Mouse (Mus musculus) forebrain, embryonic 16.5 days (tissue): Measurements from ENCODE around the gene Btbd9. TPM values are rescaled to one million over a fixed set of nuclear protein-coding genes. Genes with fewer than 3 reads are reported as not detected.

Experiments
- ATAC-seq: fragments of 200-750 bp; cut with Nextera tagmentation; 2 replicates; pipeline ENCODE4 v1.8.0; 2017; ENCODE audit warnings: mild to moderate bottlenecking, moderate library complexity
- H3K27ac ChIP-seq: fragments of 300-500 bp; sonication (generic); 2 replicates; pipeline ENCODE4 v1.5.1; 2014; ENCODE audit warnings: low read length, control low read depth
- H3K27me3 ChIP-seq: fragments of 300-500 bp; sonication (generic); replicated peaks from 2 replicates; pipeline ENCODE4 v1.6.1; 2014; ENCODE audit warnings: low read length; ENCODE audit not compliant: control insufficient read depth, insufficient read depth
- H3K36me3 ChIP-seq: fragments of 300-500 bp; sonication (generic); 2 replicates; pipeline ENCODE4 v1.6.1; 2014; ENCODE audit not compliant: control insufficient read depth, insufficient read depth
- H3K4me1 ChIP-seq: fragments of 300-500 bp; sonication (generic); replicated peaks from 2 replicates; pipeline ENCODE4 v1.6.1; 2014; ENCODE audit warnings: low read length; ENCODE audit not compliant: control insufficient read depth, insufficient read depth
- H3K4me2 ChIP-seq: fragments of 300-500 bp; sonication (generic); 2 replicates; pipeline ENCODE4 v1.6.1; 2014; ENCODE audit warnings: mild to moderate bottlenecking, low read length, control low read depth
- H3K4me3 ChIP-seq: fragments of 300-500 bp; sonication (generic); replicated peaks from 2 replicates; pipeline ENCODE4 v1.5.1; 2014; ENCODE audit warnings: mild to moderate bottlenecking, low read length, control low read depth
- H3K9ac ChIP-seq: fragments of 300-500 bp; sonication (generic); replicated peaks from 2 replicates; pipeline ENCODE4 v1.6.1; 2014; ENCODE audit warnings: low read depth, low read length, control low read depth
- H3K9me3 ChIP-seq: fragments of 300-500 bp; sonication (generic); 2 replicates; pipeline ENCODE4 v1.6.1; 2016; ENCODE audit warnings: low read length; ENCODE audit not compliant: control insufficient read depth
- WGBS: fragments of 180-500 bp; shearing (Covaris S2); extraction: QIAGEN DNeasy Blood & Tissue Kit; methylation state at CpG from one replicate; pipeline ENCODE4 v1.1.7; 2014; 5-methylcytosine and 5-hydroxymethylcytosine counted together
- polyA plus RNA-seq: library from polyadenylated mRNA; unstranded; fragments of >200 nt; fragmentation: Nextera tagmentation; extraction: Ambion mirVana; gene quantifications from 2 replicates; pipeline ENCODE4 v1.2.1, GENCODE M21; 2015

Btbd9 gene
- polyA plus RNA-seq, 1 experiment from 2014 or later: 141 TPM

DNA sequence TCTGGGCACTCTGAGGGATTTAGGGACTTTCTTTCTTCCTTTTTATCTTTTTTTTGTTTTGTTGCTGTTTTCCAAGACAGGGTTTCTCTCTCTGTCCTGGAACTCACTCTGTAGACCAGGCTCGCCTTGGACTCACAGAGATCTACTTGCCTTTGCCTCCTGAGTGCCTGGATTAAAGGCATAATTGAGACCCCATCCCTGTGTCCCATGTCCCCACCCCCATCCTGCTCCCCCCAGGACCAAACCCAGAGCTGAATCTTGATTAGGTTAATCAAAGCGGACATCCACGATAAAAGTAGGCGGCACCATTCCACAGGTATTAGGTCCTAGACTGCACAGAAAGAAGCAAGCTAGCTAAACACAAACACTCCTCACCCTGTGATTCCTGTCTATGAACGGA lies 28.7 kb upstream of the Btbd9 start:
- Histone ChIP-seq H3K27me3 (no peaks in the 10 kb centered on the region), H3K4me3 (no peak overlapping the region), H3K36me3 (peaks cover 6% of the 10 kb centered on the region; the same call in 1 of the 2 replicates), H3K4me2 (no peak overlapping the region), H3K4me1 (peaks cover 7% of the 10 kb centered on the region), H3K9ac (no peak overlapping the region), H3K9me3 (no peaks in the 10 kb centered on the region), H3K27ac (no peak overlapping the region)
- no peak for ATAC-seq
- 88% methylated on average over 5 of the region's 5 CpGs for WGBS

DNA sequence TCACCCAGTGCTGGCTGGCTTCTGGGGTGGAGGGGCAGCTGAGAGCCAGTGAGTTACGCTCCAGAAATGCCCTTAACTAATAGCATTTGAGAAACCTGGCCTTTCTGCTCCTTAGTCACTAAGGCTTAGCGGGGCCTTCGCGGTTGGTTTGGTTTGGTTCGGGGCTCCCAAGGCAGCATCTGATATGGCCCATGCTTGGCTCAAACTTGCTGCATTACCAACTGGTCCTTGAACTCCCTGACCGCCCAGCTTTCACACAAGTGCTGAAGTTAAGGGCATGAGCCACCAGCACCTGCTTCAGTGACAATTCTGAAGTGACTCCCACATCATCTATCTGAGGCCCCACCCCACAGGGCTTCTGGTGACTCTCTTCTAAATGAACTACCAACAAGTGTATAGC lies 28.0 kb upstream of the Btbd9 start:
- Histone ChIP-seq H3K27me3 (no peaks in the 10 kb centered on the region), H3K9me3 (no peaks in the 10 kb centered on the region), H3K4me2 (no peak overlapping the region), H3K9ac (no peak overlapping the region), H3K27ac (no peak overlapping the region), H3K36me3 (peaks cover 6% of the 10 kb centered on the region; the same call in 1 of the 2 replicates), H3K4me1 (peaks cover 7% of the 10 kb centered on the region), H3K4me3 (no peak overlapping the region)
- 92% methylated on average over 6 of the region's 6 CpGs for WGBS
- ATAC-seq: no peak

DNA sequence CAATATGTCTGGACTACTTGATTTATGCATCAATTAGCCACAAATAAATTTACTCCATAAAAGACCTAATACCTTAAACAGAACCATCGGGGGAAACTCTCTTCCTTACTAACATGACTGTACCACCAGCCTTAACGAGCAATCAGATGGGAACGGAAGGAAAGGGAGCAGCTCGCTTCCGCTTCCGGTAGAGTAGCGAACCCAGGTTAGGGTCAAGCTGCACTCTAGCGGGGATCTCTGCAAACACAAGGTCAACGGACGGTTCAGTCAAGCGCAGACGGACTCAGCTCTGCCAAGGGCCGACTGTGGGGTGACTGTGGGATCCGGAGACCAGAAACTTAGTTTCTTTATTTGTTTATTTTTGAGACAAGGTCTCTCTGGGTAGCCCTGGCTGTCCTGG lies 25.9 kb upstream of the Btbd9 start:
- H3K9ac ChIP-seq: no peak overlapping the region
- WGBS: 90% methylated on average over 14 of the region's 14 CpGs
- H3K27ac ChIP-seq: no peak overlapping the region
- H3K4me3 ChIP-seq: no peak overlapping the region
- no peaks in the 10 kb centered on the region for H3K9me3 ChIP-seq
- H3K4me1 ChIP-seq: no peaks in the 10 kb centered on the region
- no peaks in the 10 kb centered on the region for H3K27me3 ChIP-seq
- H3K4me2 ChIP-seq: no peak overlapping the region
- no peak for ATAC-seq
- peaks cover 12% of the 10 kb centered on the region for H3K36me3 ChIP-seq

DNA sequence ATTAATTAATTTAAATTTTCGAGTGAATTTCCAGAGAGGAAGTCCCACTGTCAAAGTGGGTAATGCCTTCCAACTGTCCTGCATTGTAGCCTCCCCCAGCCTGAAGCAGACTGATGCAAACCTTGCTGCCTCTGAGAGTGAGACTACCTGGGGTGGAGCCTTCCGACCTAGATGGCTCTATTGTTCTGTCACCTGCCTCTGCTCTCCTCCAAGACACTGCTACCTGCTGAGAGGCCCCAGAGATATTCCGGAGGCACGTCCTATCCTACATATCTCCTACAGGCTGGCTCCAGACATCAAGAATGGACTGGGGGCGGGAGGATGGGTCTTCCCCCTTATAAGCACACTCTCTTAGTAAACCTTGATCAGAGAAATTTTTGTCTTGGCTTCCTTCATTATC lies 22.0 kb upstream of the Btbd9 start:
- H3K4me2 ChIP-seq: no peak overlapping the region
- WGBS: 78% methylated on average over 5 of the region's 5 CpGs
- peaks cover 16% of the 10 kb centered on the region for H3K36me3 ChIP-seq
- H3K9ac ChIP-seq: no peak overlapping the region
- H3K9me3 ChIP-seq: no peaks in the 10 kb centered on the region
- H3K4me1 ChIP-seq: no peaks in the 10 kb centered on the region
- no peaks in the 10 kb centered on the region for H3K27me3 ChIP-seq
- H3K27ac ChIP-seq: no peak overlapping the region
- ATAC-seq: no peak
- H3K4me3 ChIP-seq: no peak overlapping the region

DNA sequence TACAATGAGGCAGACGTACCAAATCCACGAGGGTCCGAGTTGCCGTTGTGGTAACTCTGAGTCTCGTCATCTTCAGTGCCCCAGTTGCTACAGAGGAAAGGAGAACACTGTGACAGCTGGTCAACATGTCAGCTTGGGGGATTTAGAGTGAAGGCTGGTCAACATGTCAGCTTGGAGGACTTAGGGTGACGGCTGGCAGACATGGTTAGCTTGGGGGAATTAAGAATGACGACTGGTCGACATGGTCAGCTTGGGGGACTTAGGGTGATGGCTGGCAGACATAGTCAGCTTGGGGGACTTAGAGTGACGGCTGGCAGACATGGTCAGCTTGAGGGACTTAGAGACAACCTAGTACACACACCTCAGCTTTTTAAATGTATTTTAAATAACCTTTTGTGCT lies 21.5 kb upstream of the Btbd9 start:
- H3K36me3 ChIP-seq: peaks cover 18% of the 10 kb centered on the region

DNA sequence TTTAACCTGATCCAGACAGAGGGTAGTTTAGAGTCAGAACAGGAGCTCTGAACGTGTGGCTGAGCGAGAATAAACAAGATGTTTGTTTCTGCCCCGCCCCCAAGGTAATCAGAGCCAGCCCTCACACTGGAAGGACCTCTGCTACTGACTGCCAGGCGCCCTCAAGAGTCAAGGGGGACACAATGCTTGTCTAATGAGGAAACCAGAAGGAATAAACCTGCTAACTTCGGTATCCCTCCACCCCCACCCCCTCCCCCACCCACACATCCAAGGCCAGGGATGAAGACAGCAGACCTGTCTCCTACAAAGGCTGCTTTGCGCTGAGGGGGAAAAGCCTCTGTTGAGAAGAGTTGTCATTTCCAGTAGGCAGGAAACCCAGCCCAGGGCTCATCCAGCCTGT lies 18.6 kb upstream of the Btbd9 start:
- no peak overlapping the region for H3K4me3 ChIP-seq
- no peak overlapping the region for H3K4me2 ChIP-seq
- H3K9me3 ChIP-seq: no peaks in the 10 kb centered on the region
- H3K9ac ChIP-seq: no peak overlapping the region
- H3K4me1 ChIP-seq: peaks cover 4% of the 10 kb centered on the region; the same call in 1 of the 2 replicates
- no peak for ATAC-seq
- no peaks in the 10 kb centered on the region for H3K27me3 ChIP-seq
- peaks cover 12% of the 10 kb centered on the region for H3K36me3 ChIP-seq
- WGBS: 56% methylated on average over 6 of the region's 6 CpGs
- no peak overlapping the region for H3K27ac ChIP-seq

More for the DNA sequence above, 21.5 kb upstream of the Btbd9 start:
- Histone ChIP-seq H3K9me3 (no peaks in the 10 kb centered on the region), H3K27ac (no peak overlapping the region), H3K4me1 (no peaks in the 10 kb centered on the region), H3K4me2 (no peak overlapping the region), H3K27me3 (no peaks in the 10 kb centered on the region), H3K9ac (no peak overlapping the region), H3K4me3 (no peak overlapping the region)
- no peak for ATAC-seq
- WGBS: 95% methylated on average over 9 of the region's 9 CpGs

DNA sequence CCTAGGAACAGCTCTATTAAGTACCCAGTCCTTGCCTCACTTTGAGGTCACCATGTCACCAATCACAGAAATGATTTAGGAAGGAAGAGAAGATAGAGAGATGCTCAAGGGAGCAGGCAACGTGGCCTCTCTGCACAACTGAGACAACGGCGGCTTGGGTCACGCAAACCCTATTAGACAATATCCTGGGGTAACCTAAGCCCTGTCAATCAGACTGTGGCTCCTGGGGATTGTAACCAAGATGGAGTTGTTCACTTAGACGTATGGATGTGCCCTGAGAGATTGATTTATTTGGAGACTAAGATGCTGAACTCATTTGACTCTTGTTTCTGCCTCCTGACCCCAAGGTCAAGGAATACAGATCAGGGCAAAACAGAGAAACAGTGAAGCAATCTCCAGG lies 18.1 kb upstream of the Btbd9 start:
- no peak overlapping the region for H3K4me3 ChIP-seq
- H3K27ac ChIP-seq: no peak overlapping the region
- 40% methylated on average over 5 of the region's 5 CpGs for WGBS
- H3K9me3 ChIP-seq: no peaks in the 10 kb centered on the region
- H3K36me3 ChIP-seq: peaks cover 12% of the 10 kb centered on the region
- H3K4me2 ChIP-seq: no peak overlapping the region
- no peak overlapping the region for H3K9ac ChIP-seq
- no peaks in the 10 kb centered on the region for H3K27me3 ChIP-seq
- H3K4me1 ChIP-seq: peaks cover 4% of the 10 kb centered on the region; the same call in 1 of the 2 replicates
- no peak for ATAC-seq

DNA sequence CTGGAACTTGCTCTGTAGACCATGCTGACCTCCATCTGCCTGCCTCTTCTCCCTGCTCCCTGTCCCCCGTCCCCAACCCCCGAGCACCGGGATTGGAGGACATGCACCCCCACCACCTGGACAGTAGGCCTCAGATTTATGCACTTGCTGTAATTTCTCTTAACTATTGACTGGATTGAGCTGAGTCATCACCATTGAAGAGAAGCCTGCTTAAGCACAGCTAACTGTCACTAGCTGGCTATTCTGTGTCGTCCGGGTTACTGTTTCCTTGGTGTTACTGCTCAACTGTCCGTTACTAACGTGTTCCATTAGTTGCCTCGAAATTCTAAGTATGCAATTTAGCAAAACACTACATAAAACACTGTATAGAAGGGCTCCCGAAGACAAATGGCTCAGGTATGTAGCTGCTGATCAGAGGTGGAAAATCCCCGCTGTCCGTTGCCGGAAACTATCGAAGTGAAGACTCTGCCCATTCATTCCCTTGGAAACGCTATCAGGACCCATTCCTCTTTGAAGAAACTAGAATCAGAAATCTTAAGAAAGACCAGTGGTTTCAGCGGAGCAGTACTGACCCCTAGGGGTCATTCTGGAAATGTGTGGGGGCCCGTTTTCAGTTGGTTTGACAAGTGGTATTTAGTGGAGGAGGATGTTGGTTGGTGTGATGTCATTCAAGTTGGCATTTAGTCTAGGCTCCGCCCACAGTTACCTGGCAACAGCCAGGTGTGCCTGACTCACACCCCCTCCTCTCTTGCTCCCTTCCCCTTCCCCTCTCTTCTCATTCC lies 14.3 kb upstream of the Btbd9 start:
- Histone ChIP-seq H3K4me2 (no peak overlapping the region), H3K4me3 (no peak overlapping the region), H3K4me1 (peaks cover 4% of the 10 kb centered on the region; the same call in 1 of the 2 replicates), H3K27ac (no peak overlapping the region), H3K27me3 (no peaks in the 10 kb centered on the region), H3K9ac (no peak overlapping the region), H3K9me3 (no peaks in the 10 kb centered on the region), H3K36me3 (peaks cover 2% of the 10 kb centered on the region; the same call in 1 of the 2 replicates)
- WGBS: 37% methylated on average over 17 of the region's 17 CpGs
- ATAC-seq: no peak

DNA sequence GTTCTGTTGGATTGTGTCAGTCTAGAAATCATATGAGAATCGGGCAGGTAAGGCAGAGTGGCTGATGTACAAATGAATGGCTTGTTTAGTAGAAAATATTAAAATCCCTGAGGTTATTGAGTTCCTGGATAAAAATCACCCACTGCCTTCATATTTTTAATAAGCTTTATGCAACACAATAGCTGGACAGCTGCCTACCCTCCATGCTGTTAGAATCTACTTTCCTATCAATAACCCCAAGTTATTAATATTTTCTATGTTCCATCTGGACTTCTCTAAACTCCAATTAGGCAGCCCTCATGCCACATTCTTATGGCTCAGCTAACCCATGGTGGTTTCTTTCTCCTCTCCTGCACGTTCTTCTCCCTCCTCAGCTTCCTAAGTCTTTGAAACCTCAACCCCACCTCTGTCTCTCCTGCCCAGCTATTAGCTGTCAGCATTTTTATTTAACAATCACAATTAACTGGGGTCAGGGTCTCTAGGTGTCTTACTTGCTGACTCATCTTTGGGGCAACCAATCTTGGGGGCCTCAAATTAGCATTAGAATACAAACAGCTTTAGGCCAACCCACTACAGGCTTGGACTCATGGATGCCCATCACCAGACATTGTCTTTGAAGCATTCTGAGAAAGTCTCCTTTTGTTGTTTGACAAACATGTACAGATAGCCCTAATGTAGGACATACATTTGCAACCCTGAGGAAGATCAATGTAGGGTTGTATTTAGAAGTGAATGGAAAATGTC lies 7.1 kb upstream of the Btbd9 start:
- H3K4me3 ChIP-seq: no peak overlapping the region
- H3K4me1 ChIP-seq: no peaks in the 10 kb centered on the region
- WGBS: 80% methylated on average over 2 of the region's 2 CpGs
- no peaks in the 10 kb centered on the region for H3K9me3 ChIP-seq
- H3K27me3 ChIP-seq: no peaks in the 10 kb centered on the region
- H3K27ac ChIP-seq: no peak overlapping the region
- H3K36me3 ChIP-seq: no peaks in the 10 kb centered on the region
- H3K9ac ChIP-seq: no peak overlapping the region
- no peak for ATAC-seq
- no peak overlapping the region for H3K4me2 ChIP-seq
